Mouse (Mus musculus): Measurements from ENCODE around the gene 2610028H24Rik.

- TF ChIP-seq CTCF (conservative IDR thresholded peaks at IDR 0.05; ENCODE audit: low read length) (no peak), NANOG (IDR thresholded peaks at IDR 0.05; ENCODE audit: borderline replicate concordance, low read length) (no peak)
Observed at GRCm38 (mm10) chr10:76488265-76488664, 39.4 kb downstream of the 2610028H24Rik start.

All from E14TG2a.4 (cell line).